Comparison of ENCODE assay signal across 9 mouse cellular contexts in genomic region chr19:11777191-11777865, GRCm38 (mm10). TPM values are rescaled to one million over a fixed set of nuclear protein-coding genes. Genes with fewer than 3 reads are reported as not detected.
DNase-seq lines count a peak whose midpoint lies in the region; ATAC-seq lines count a peak whose summit lies in the region.
"Had no signal": no experiment of that assay in that cellular context is flagged by ENCODE, and none has a peak within 500 bp of the region (broad histone marks: within the 10 kb centered on the region; RNA-seq: fewer than 3 reads in every experiment).

No protein-coding gene starts in this region.

- H3K36me3 ChIP-seq in embryonic facial prominence, embryonic 11.5 days (replicated peaks; ENCODE audit: control insufficient read depth, insufficient read depth, low read depth, low read length) = no peaks in the 10 kb centered on the region
- peaks cover 42% of the 10 kb centered on the region for H3K36me3 ChIP-seq in hindbrain, embryonic 10.5 days
- H3K36me3 ChIP-seq in midbrain, embryonic 11.5 days (ENCODE audit: control insufficient read depth, insufficient read depth, low read length) = peaks cover 3% of the 10 kb centered on the region; the same call in 1 of the 2 replicates

- H3K27ac ChIP-seq in embryonic facial prominence, embryonic 11.5 days (replicated peaks; ENCODE audit: low read depth, low read length) = no peak overlapping the region
- no peak overlapping the region for H3K27ac ChIP-seq in hindbrain, embryonic 10.5 days
- no peak overlapping the region for H3K27ac ChIP-seq in midbrain, embryonic 11.5 days (ENCODE audit: low read depth, low read length)

- DNase-seq in cerebellum, adult 11-12 months = no peak
- DNase-seq in adrenal gland, postnatal 14 days = peak; percentile 77
- peak; percentile 70 for DNase-seq in embryonic facial prominence, embryonic 11.5 days (ENCODE audit: low spot score)
- DNase-seq in hindbrain, embryonic 10.5 days (ENCODE audit: low spot score) = peak; percentile 56
- DNase-seq in layer of hippocampus, postnatal 36 days = peak; percentile 31 to 53
- peak; percentile 98 for DNase-seq in midbrain, embryonic 11.5 days (ENCODE audit: low spot score, missing footprints)
- peak; percentile 11 for DNase-seq in skeletal muscle tissue, adult 2 months (ENCODE audit: low read depth, low spot score)

- WGBS in embryonic facial prominence, embryonic 11.5 days = 62% methylated on average over 7 of the region's 7 CpGs
- 63% methylated on average over 7 of the region's 7 CpGs for WGBS in hindbrain, embryonic 10.5 days
- 59% methylated on average over 7 of the region's 7 CpGs for WGBS in midbrain, embryonic 11.5 days

- no peak overlapping the region for H3K9ac ChIP-seq in embryonic facial prominence, embryonic 11.5 days (replicated peaks; ENCODE audit: low read length)
- no peak overlapping the region for H3K9ac ChIP-seq in midbrain, embryonic 11.5 days (ENCODE audit: low read length)

- ATAC-seq in cerebellum, adult (ENCODE audit: insufficient number of reproducible peaks, low FRiP score, low TSS enrichment) = peak; percentile 49; the same call in 1 of the 2 replicates
- 0 out of 2 replicates have a peak, but pooled peaks have one; percentile 29 for ATAC-seq in embryonic facial prominence, embryonic 11.5 days (replicated peaks; ENCODE audit: insufficient number of reproducible peaks, low FRiP score, low TSS enrichment, low read depth)
- ATAC-seq in midbrain, embryonic 11.5 days (ENCODE audit: low FRiP score) = peak; percentile 66; the same call in 1 of the 2 replicates

- H3K4me2 ChIP-seq in embryonic facial prominence, embryonic 11.5 days (ENCODE audit: low read depth, low read length) = no peak overlapping the region
- H3K4me2 ChIP-seq in midbrain, embryonic 11.5 days = no peak overlapping the region

- no peaks in the 10 kb centered on the region for H3K4me1 ChIP-seq in embryonic facial prominence, embryonic 11.5 days (ENCODE audit: control insufficient read depth, insufficient read depth, low read length)
- no peaks in the 10 kb centered on the region for H3K4me1 ChIP-seq in hindbrain, embryonic 10.5 days (replicated peaks)
- no peaks in the 10 kb centered on the region for H3K4me1 ChIP-seq in midbrain, embryonic 11.5 days (ENCODE audit: control insufficient read depth, insufficient read depth, low read length)

- no peaks in the 10 kb centered on the region for H3K27me3 ChIP-seq in embryonic facial prominence, embryonic 11.5 days (ENCODE audit: control insufficient read depth, insufficient read depth, low read length)
- H3K27me3 ChIP-seq in hindbrain, embryonic 10.5 days (ENCODE audit: insufficient read depth, poor library complexity, severe bottlenecking) = no peaks in the 10 kb centered on the region
- H3K27me3 ChIP-seq in midbrain, embryonic 11.5 days (ENCODE audit: control insufficient read depth, insufficient read depth, low read length) = no peaks in the 10 kb centered on the region

- no peak overlapping the region for H3K4me3 ChIP-seq in embryonic facial prominence, embryonic 11.5 days (ENCODE audit: low read depth, low read length)
- no peak overlapping the region for H3K4me3 ChIP-seq in hindbrain, embryonic 10.5 days
- no peak overlapping the region for H3K4me3 ChIP-seq in midbrain, embryonic 11.5 days (ENCODE audit: low read depth, low read length)

- H3K9me3 ChIP-seq in embryonic facial prominence, embryonic 11.5 days (replicated peaks; ENCODE audit: control insufficient read depth, low read length) = no peaks in the 10 kb centered on the region
- no peaks in the 10 kb centered on the region for H3K9me3 ChIP-seq in hindbrain, embryonic 10.5 days
- H3K9me3 ChIP-seq in midbrain, embryonic 11.5 days (ENCODE audit: control insufficient read depth, low read length) = no peaks in the 10 kb centered on the region

RNA-seq across cellular contexts. Expression of gene Mrpl16, which starts 7.1 kb away (rescaled TPM):
- total RNA-seq in adrenal gland, postnatal 14 days (2021) = 76.5 and 79.8 TPM in 2 replicates
- polyA plus RNA-seq in embryonic facial prominence, embryonic 11.5 days (2014; fragmentation: Nextera tagmentation; extraction: Ambion mirVana) = 53.7 and 60.8 TPM in 2 replicates
- polyA plus RNA-seq in hindbrain, embryonic 10.5 days (2016; fragmentation: Nextera tagmentation; extraction: Ambion mirVana) = 49.1 and 55.1 TPM in 2 replicates
- total RNA-seq in layer of hippocampus, postnatal 36 days (2021) = 10 to 100 TPM; 33.4 to 34.5 TPM
- polyA plus RNA-seq in midbrain, embryonic 11.5 days (2014; fragmentation: Nextera tagmentation; extraction: Ambion mirVana) = 57.2 and 60.8 TPM in 2 replicates

RNA-seq across cellular contexts. Expression of gene Gif, which starts 30.0 kb away (rescaled TPM):
- total RNA-seq in adrenal gland, postnatal 14 days (2021) = not detected in 2 replicates
- not detected in 2 replicates for polyA plus RNA-seq in embryonic facial prominence, embryonic 11.5 days (2014; fragmentation: Nextera tagmentation; extraction: Ambion mirVana)
- polyA plus RNA-seq in hindbrain, embryonic 10.5 days (2016; fragmentation: Nextera tagmentation; extraction: Ambion mirVana) = not detected in 2 replicates
- total RNA-seq in layer of hippocampus, postnatal 36 days (2021) = not detected
- polyA plus RNA-seq in midbrain, embryonic 11.5 days (2014; fragmentation: Nextera tagmentation; extraction: Ambion mirVana) = not detected in 2 replicates
- total RNA-seq: layer of hippocampus, adult 18-20 months had no signal

RNA-seq across cellular contexts. Expression of gene Stx3, which starts 41.9 kb away (rescaled TPM):
- total RNA-seq in adrenal gland, postnatal 14 days (2021) = 8.0 and 10.1 TPM in 2 replicates
- polyA plus RNA-seq in embryonic facial prominence, embryonic 11.5 days (2014; fragmentation: Nextera tagmentation; extraction: Ambion mirVana) = 10.8 and 13.0 TPM in 2 replicates
- 5.8 and 8.7 TPM in 2 replicates for polyA plus RNA-seq in hindbrain, embryonic 10.5 days (2016; fragmentation: Nextera tagmentation; extraction: Ambion mirVana)
- 10 to 100 TPM; 28.2 to 36.3 TPM for total RNA-seq in layer of hippocampus, postnatal 36 days (2021)
- polyA plus RNA-seq in midbrain, embryonic 11.5 days (2014; fragmentation: Nextera tagmentation; extraction: Ambion mirVana) = 19.5 and 23.1 TPM in 2 replicates
